Mouse (Mus musculus) thymus, adult 2 months (tissue): Measurements from ENCODE around the gene Zfp62. TPM values are rescaled to one million over a fixed set of nuclear protein-coding genes. Genes with fewer than 3 reads are reported as not detected.
A peak's percentile ranks its signal among the peaks of the same experiment; 100 is the strongest.

Source experiments
- DNase-seq: peaks from one replicate; pipeline ENCODE4 v3.0.0; 2021
- H3K27ac ChIP-seq: fragments of 200-500 bp; 2 replicates; pipeline ENCODE4 v1.5.1; 2012; ENCODE audit warnings: low read length, control low read depth; ENCODE audit not compliant: control insufficient read depth, insufficient read depth
- H3K27me3 ChIP-seq: fragments of 200-500 bp; 2 replicates; pipeline ENCODE4 v1.6.1; 2012; ENCODE audit warnings: mild to moderate bottlenecking, low read length, moderate library complexity, mixed read lengths; ENCODE audit not compliant: control insufficient read depth, insufficient read depth
- H3K36me3 ChIP-seq: fragments of 200-500 bp; 2 replicates; pipeline ENCODE4 v1.6.1; 2012; ENCODE audit warnings: mild to moderate bottlenecking, low read length, moderate library complexity; ENCODE audit not compliant: control insufficient read depth, insufficient read depth
- H3K4me1 ChIP-seq: fragments of 200-500 bp; replicated peaks from 2 replicates; pipeline ENCODE4 v1.6.1; 2012; ENCODE audit warnings: low read length; ENCODE audit not compliant: control insufficient read depth, insufficient read depth
- H3K4me3 ChIP-seq: fragments of 200-500 bp; 2 replicates; pipeline ENCODE4 v1.5.1; 2012; ENCODE audit warnings: mild to moderate bottlenecking, low read length, control low read depth, moderate library complexity; ENCODE audit not compliant: control insufficient read depth, insufficient read depth
- CTCF ChIP-seq: fragments of 200-500 bp; IDR thresholded peaks from 2 replicates; pipeline ENCODE4 v1.5.1; 2012; ENCODE audit warnings: mild to moderate bottlenecking, control low read depth, low read length, moderate library complexity, borderline replicate concordance; ENCODE audit not compliant: control insufficient read depth, poor library complexity, insufficient read depth; ENCODE audit errors: extremely low read depth
- POLR2A ChIP-seq: fragments of 200-500 bp; IDR thresholded peaks from 2 replicates; pipeline ENCODE4 v1.6.1; 2012; ENCODE audit warnings: mild to moderate bottlenecking, low read length, control low read depth, moderate library complexity; ENCODE audit not compliant: control insufficient read depth, poor library complexity, insufficient read depth; ENCODE audit errors: extremely low read depth
- WGBS: fragments of 180-500 bp; shearing (Covaris S2); methylation state at CpG from one replicate; pipeline ENCODE4 v1.1.7; 2018; 5-methylcytosine and 5-hydroxymethylcytosine counted together
- polyA plus RNA-seq: library from polyadenylated mRNA; depleted of rRNA; stranded (reverse); fragments of >200 nt; gene quantifications from 2 replicates; pipeline ENCODE4 v1.2.3, GENCODE M21; 2012

Gene Zfp62
- polyA plus RNA-seq, 1 experiment, result 6.0 TPM

GRCm38 (mm10) chr11:49195819-49196322 is 7.2 kb upstream of the Zfp62 start:
- peak; percentile 44 for DNase-seq
- H3K4me1 ChIP-seq, result peaks cover 7% of the 10 kb centered on the region
- no peak overlapping the region for H3K27ac ChIP-seq
- 16% methylated on average over 7 of the region's 7 CpGs for WGBS
- no peaks in the 10 kb centered on the region for H3K36me3 ChIP-seq
- H3K27me3 ChIP-seq, result no peaks in the 10 kb centered on the region
- H3K4me3 ChIP-seq, result no peak overlapping the region
- no peak for TF ChIP-seq CTCF
- no peak for TF ChIP-seq POLR2A

- H3K27me3 ChIP-seq, result no peaks in the 10 kb centered on the region
- no peak for DNase-seq
- TF ChIP-seq POLR2A, result no peak
- no peak overlapping the region for H3K27ac ChIP-seq
- peaks cover 12% of the 10 kb centered on the region for H3K4me1 ChIP-seq
- no peak overlapping the region for H3K4me3 ChIP-seq
- H3K36me3 ChIP-seq, result no peaks in the 10 kb centered on the region
These were observed 2.4 kb upstream of the Zfp62 start for GRCm38 (mm10) chr11:49200666-49201065.

GRCm38 (mm10) chr11:49201142-49201541 is 1.9 kb upstream of the Zfp62 start:
- TF ChIP-seq CTCF (no peak), POLR2A (no peak)
- no peaks in the 10 kb centered on the region for H3K27me3 ChIP-seq
- H3K4me3 ChIP-seq, result no peak overlapping the region
- no peak for DNase-seq
- no peak overlapping the region for H3K27ac ChIP-seq
- H3K36me3 ChIP-seq, result no peaks in the 10 kb centered on the region
- peaks cover 8% of the 10 kb centered on the region for H3K4me1 ChIP-seq

- H3K4me3 ChIP-seq, result no peak overlapping the region
- peaks cover 6% of the 10 kb centered on the region for H3K4me1 ChIP-seq
- TF ChIP-seq POLR2A, result no peak
- no peak for TF ChIP-seq CTCF
- no peaks in the 10 kb centered on the region for H3K27me3 ChIP-seq
- DNase-seq, result no peak
- peaks cover 5% of the 10 kb centered on the region; the same call in 1 of the 2 replicates for H3K36me3 ChIP-seq
- peak overlapping the region; percentile 54 for H3K27ac ChIP-seq
- WGBS, result 50% methylated on average over 2 of the region's 2 CpGs
These were observed 1.0 kb upstream of the Zfp62 start for GRCm38 (mm10) chr11:49202071-49202470.

GRCm38 (mm10) chr11:49202523-49203061 is 500 bp upstream of the Zfp62 start:
- peaks cover 5% of the 10 kb centered on the region; the same call in 1 of the 2 replicates for H3K36me3 ChIP-seq
- H3K27ac ChIP-seq, result peak overlapping the region; percentile 91
- H3K4me1 ChIP-seq, result peaks cover 6% of the 10 kb centered on the region
- under 1% methylated on average over 10 of the region's 10 CpGs for WGBS
- DNase-seq, result no peak
- peak overlapping the region; percentile 97 for H3K4me3 ChIP-seq
- no peak for TF ChIP-seq POLR2A
- TF ChIP-seq CTCF, result no peak
- no peaks in the 10 kb centered on the region for H3K27me3 ChIP-seq

GRCm38 (mm10) chr11:49203771-49204497 is 842 bp downstream of the Zfp62 start:
- peaks cover 5% of the 10 kb centered on the region; the same call in 1 of the 2 replicates for H3K36me3 ChIP-seq
- H3K27me3 ChIP-seq, result no peaks in the 10 kb centered on the region
- peak overlapping the region; percentile 97 for H3K4me3 ChIP-seq
- peaks cover 6% of the 10 kb centered on the region for H3K4me1 ChIP-seq
- no peak for DNase-seq
- WGBS, result under 1% methylated on average over 24 of the region's 24 CpGs
- TF ChIP-seq POLR2A (no peak; the same call in 1 of the 2 replicates), CTCF (no peak)
- peak overlapping the region; percentile 91 for H3K27ac ChIP-seq
